Mouse (Mus musculus) megakaryocyte-erythroid progenitor cell, adult 5-6 weeks (primary cell): ENCODE results near the gene Zfp870. TPM values are rescaled to one million over a fixed set of nuclear protein-coding genes. Genes with fewer than 3 reads are reported as not detected.

Source experiments
- ATAC-seq: replicated peaks from 2 replicates; pipeline ENCODE4 v1.8.0; 2016; ENCODE audit warnings: mild to moderate bottlenecking, inconsistent platforms; ENCODE audit not compliant: severe bottlenecking, poor library complexity, low FRiP score, low TSS enrichment
- total RNA-seq, 2 experiments: library from RNA; stranded (forward) in 1 of 2; stranded (reverse) in 1 of 2; fragments of 200-1000, 215-1000 nt in 1 of 2; fragments of >200 nt in 1 of 2; fragmentation: Nextera tagmentation in 1 of 2; gene quantifications; 2 replicates each; pipeline ENCODE4 v1.2.3; 2014 to 2017

The Zfp870 gene
- total RNA-seq, 2 experiments from 2014 or later: 1.1 to 7.6 TPM

DNA sequence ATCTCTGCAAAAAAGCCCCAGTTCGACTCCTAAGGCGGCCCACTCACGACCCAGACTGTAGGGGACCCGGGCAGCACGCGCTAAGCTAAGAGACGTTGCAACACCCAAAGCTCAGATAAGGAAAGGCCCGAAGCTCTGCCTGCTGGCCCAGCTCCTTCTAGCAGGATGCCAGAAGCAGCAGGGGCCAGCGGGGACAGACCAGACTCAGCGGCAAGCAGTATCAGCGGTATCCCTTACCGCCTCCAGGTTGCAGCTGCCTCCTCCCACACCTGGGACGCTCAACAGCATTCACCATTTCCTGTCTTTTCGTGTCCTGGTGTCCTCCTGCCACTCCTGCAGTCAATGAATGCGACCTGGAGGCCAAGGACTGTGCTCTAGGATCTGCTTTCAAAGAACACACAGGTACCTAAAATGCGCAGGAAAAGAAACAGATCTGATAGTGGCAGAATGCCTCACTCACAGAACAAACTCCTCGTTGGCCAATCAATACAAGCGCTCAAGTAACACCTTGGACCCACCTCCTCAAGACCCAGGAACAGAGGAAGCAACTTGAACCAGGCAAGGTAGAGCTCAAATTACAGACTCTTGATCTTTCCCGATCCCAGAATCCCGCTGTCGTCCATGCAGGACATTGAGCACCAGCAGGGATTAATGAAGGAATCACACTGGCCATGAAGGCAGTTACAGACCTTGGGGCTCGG is 13.8 kb downstream of the Zfp870 start:
- ATAC-seq: no peak

DNA sequence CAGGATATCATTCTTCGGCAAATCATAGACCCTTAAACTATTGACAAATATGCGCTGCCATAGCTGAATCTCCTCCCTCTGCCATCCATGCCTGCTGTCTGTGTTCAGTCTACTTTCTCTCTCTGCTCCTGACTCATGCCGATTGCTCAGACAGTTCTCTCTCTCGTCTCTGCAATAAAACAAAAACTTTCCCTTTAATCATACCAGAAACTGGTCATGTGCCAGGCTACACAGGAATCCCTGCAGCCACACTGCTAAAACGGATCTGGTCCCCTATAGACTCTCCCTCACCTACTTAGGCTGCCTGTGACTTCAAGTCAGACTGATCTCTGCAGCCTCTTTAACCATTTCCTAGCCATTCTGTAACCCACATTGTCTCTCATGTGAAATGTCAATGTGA is 18.7 kb downstream of the Zfp870 start:
- ATAC-seq: no peak

GRCm38 (mm10) chr17:32872091-32872490 is 19.4 kb downstream of the Zfp870 start:
- ATAC-seq: no peak

- ATAC-seq: no peak
Observed at GRCm38 (mm10) chr17:32871483-32871882, 20.0 kb downstream of the Zfp870 start.

DNA sequence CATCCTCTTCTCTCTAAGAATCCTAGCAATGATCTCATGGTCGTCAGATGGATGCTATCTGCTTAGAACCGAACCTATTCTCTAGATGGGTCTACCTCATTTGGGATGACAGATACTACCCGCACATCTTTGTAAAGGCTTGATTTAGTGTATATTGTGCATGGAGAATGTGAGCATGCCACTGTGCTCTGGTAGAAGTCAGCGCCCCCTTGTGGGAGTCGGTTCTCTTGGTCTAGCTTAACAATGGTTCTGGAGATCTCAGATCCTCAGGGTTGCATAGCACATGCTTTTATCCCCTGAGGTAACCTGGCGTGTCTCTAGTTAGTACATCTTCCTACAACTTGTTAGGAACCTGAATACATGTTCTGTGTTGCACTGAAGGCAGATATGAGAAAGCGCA is 24.2 kb downstream of the Zfp870 start:
- peak; percentile 70 for ATAC-seq

DNA sequence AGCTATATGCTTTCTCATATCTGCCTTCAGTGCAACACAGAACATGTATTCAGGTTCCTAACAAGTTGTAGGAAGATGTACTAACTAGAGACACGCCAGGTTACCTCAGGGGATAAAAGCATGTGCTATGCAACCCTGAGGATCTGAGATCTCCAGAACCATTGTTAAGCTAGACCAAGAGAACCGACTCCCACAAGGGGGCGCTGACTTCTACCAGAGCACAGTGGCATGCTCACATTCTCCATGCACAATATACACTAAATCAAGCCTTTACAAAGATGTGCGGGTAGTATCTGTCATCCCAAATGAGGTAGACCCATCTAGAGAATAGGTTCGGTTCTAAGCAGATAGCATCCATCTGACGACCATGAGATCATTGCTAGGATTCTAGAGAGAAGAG is 34.7 kb downstream of the Zfp870 start:
- ATAC-seq: 0 out of 2 replicates have a peak, but pooled peaks have one; percentile 70

GRCm38 (mm10) chr17:32851581-32851980 is 39.9 kb downstream of the Zfp870 start:
- no peak for ATAC-seq

DNA sequence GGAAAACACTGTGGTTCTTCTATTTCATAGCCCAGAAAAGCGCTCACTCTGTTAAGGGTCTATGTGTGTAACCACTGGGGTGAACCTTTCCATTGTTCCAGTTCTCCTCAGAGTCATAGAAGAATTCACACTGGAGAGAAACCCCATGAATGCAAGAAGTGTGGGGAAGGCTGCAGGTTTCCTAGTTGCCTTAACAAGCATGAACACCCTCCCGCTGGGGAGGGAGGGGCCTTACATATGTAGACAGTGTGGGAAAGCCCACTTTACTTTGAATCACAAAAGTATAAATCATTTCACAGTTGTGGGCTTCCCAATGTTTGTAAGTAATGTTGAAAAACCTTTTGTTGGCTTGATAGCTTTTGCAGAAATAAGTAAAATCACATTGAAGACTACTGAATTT is 50.1 kb downstream of the Zfp870 start:
- ATAC-seq: no peak

DNA sequence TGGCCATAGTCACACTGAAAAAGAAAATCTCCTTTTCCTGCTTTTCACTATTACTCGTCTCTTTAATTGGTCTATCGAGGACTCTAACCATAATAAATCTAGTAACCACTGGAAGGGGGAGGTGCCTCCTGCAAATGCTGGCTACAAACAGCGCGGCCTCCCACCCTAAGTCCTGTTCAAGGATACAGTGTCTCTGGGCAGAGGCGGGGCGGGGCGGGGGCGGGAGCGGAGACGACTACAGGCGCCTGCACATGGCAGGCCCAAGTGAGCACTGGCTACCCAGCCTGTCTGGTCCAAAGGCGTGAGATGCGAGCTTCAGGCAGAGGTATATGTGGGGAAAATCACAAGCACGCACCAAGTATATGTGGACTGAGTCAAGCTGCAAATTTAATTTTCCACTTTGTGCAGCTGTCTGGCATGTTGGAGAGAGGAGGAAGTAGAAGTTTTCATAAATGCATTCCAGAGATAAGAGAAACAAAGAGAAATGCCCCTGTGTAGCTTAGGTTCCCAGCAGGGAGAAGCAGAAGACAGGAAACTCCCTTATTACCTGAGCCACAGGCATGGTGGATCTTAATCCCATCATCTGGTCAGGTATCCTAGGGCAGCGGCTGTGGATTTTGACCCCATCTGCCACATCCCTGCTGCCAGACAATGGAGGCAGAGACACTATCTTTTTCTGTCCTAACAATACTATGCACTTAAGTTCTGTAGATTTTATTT is 52.2 kb downstream of the Zfp870 start:
- ATAC-seq: no peak

DNA sequence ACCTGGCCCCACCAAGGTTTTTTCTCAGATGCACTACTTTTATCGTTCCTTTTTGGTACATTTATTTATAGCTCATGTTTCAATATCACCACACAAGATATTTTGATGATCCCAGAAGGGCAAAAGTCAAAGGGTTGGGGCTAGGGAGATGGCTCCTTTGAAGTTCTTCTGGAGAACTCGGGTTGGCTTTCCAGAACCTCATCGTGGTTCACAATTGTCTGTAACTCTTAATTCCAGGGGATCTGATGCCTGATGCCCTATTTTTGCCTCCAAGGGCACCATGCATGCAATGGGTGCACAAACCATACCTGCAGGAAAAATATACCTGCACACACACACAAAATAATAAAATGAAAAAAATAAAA is 61.0 kb downstream of the Zfp870 start:
- ATAC-seq: no peak

DNA sequence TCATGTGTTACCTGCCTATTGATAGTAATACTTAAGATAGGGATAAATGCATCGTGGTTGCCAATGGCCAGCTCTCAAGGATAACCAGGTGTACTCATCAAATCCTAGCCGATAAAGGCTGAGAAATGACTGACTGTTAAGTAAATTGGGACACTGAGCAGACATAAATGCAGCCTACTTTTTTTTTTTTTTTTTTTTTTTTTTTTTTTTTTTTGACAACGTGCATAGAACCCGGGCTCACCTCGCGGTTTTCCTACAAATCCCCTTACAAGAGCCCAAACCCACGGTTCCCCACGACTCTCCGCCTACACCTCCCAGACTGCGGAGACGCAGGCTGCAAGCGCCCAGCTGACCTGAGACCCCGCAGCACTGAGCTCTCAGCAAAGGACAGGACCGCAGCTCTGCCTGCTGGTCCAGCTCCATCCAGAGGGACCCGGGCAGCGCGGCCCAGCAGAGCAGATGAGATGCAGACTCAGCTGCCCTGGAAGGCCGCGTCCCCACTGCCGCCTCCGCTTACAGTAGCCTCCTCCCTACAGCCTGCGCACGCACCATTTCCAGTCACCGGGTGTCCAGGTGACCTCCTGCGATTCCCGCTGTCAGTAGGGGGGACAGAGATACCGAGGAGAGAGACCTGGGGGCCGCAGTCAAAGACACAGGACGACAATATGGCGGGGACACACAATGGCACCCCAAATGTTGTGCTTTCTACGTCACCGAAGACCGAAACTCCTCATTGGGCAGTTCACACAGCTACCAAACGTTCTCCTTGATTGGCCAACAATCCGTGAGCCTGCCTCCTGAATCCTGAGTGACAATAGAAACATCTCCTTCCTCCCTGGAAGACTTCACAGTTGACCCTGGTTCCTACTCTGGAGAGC is 61.7 kb downstream of the Zfp870 start, which contains the start of gene Zfp799:
TSS of gene Zfp799 (minus strand) at position 722 of the 878 bp plus-strand sequence.
- peak; percentile 100 for ATAC-seq

Other genes with a start within 250 kb of the Zfp870 start
- gene Cyp4f40, start 232.7 kb downstream of the Zfp870 start, total RNA-seq (2014; fragmentation: Nextera tagmentation): not detected in 2 replicates
- not detected in 2 replicates for gene Cyp4f40, start 232.7 kb downstream of the Zfp870 start, total RNA-seq (2017)
- gene Cyp4f15, start 206.0 kb downstream of the Zfp870 start, total RNA-seq (2014; fragmentation: Nextera tagmentation): not detected in 2 replicates
- not detected in 2 replicates for gene Cyp4f15, start 206.0 kb downstream of the Zfp870 start, total RNA-seq (2017)
- gene Zfp871, start 103.4 kb downstream of the Zfp870 start, total RNA-seq (2014; fragmentation: Nextera tagmentation): 33.5 and 53.2 TPM in 2 replicates
- 18.9 and 29.5 TPM in 2 replicates for gene Zfp871, start 103.4 kb downstream of the Zfp870 start, total RNA-seq (2017)
- gene Zfp811, start 81.7 kb downstream of the Zfp870 start, total RNA-seq (2014; fragmentation: Nextera tagmentation): not detected in 2 replicates
- gene Zfp811, start 81.7 kb downstream of the Zfp870 start, total RNA-seq (2017): 0.11 TPM in 1 of 2 replicates, not detected in the other
- 3.6 and 4.4 TPM in 2 replicates for gene Zfp799, start 61.4 kb downstream of the Zfp870 start, total RNA-seq (2014; fragmentation: Nextera tagmentation)
- 1.5 and 6.1 TPM in 2 replicates for gene Zfp799, start 61.4 kb downstream of the Zfp870 start, total RNA-seq (2017)
- not detected in 2 replicates for gene Cyp4f14, start 25.7 kb upstream of the Zfp870 start, total RNA-seq (2014; fragmentation: Nextera tagmentation)
- not detected in 2 replicates for gene Cyp4f14, start 25.7 kb upstream of the Zfp870 start, total RNA-seq (2017)
- gene Cyp4f13, start 55.8 kb upstream of the Zfp870 start, total RNA-seq (2014; fragmentation: Nextera tagmentation): 14.4 and 19.2 TPM in 2 replicates
- 2.8 and 5.4 TPM in 2 replicates for gene Cyp4f13, start 55.8 kb upstream of the Zfp870 start, total RNA-seq (2017)
- gene Zfp472, start 74.2 kb upstream of the Zfp870 start, total RNA-seq (2014; fragmentation: Nextera tagmentation): 13.4 and 16.8 TPM in 2 replicates
- 16.5 and 20.0 TPM in 2 replicates for gene Zfp472, start 74.2 kb upstream of the Zfp870 start, total RNA-seq (2017)
- gene Zfp952, start 101.5 kb upstream of the Zfp870 start, total RNA-seq (2014; fragmentation: Nextera tagmentation): 7.5 and 8.5 TPM in 2 replicates
- 4.1 and 8.3 TPM in 2 replicates for gene Zfp952, start 101.5 kb upstream of the Zfp870 start, total RNA-seq (2017)
- 6.6 and 12.2 TPM in 2 replicates for gene Zfp763, start 141.8 kb upstream of the Zfp870 start, total RNA-seq (2014; fragmentation: Nextera tagmentation)
- gene Zfp763, start 141.8 kb upstream of the Zfp870 start, total RNA-seq (2017): 8.0 and 14.3 TPM in 2 replicates
- not detected in 2 replicates for gene 4921501E09Rik, start 176.4 kb upstream of the Zfp870 start, total RNA-seq (2014; fragmentation: Nextera tagmentation)
- not detected in 2 replicates for gene 4921501E09Rik, start 176.4 kb upstream of the Zfp870 start, total RNA-seq (2017)
- gene Zfp563, start 197.7 kb upstream of the Zfp870 start, total RNA-seq (2014; fragmentation: Nextera tagmentation): 3.7 and 5.2 TPM in 2 replicates
- 3.9 and 6.8 TPM in 2 replicates for gene Zfp563, start 197.7 kb upstream of the Zfp870 start, total RNA-seq (2017)
- not detected in 2 replicates for gene Morc2b, start 248.0 kb upstream of the Zfp870 start, total RNA-seq (2014; fragmentation: Nextera tagmentation)
- not detected in 2 replicates for gene Morc2b, start 248.0 kb upstream of the Zfp870 start, total RNA-seq (2017)